Mouse (Mus musculus): ENCODE data around the gene Arcn1. TPM values are rescaled to one million over a fixed set of nuclear protein-coding genes. Genes with fewer than 3 reads are reported as not detected.

The Arcn1 gene
- polyA plus RNA-seq, 1 experiment from 2014 or later: 147 TPM

GRCm38 (mm10) chr9:44715705-44716362 lies 51.8 kb downstream of the Arcn1 start:
- no peak overlapping the region for H3K9ac ChIP-seq
- 96% methylated on average over 29 of the region's 29 CpGs for WGBS
- H3K27ac ChIP-seq (replicated peaks): no peak overlapping the region
- H3K27me3 ChIP-seq: no peaks in the 10 kb centered on the region
- peaks cover 72% of the 10 kb centered on the region for H3K36me3 ChIP-seq
- no peak overlapping the region for H3K4me2 ChIP-seq
- peaks cover 31% of the 10 kb centered on the region for H3K4me1 ChIP-seq (replicated peaks)
- H3K9me3 ChIP-seq: no peaks in the 10 kb centered on the region
- ATAC-seq (ENCODE audit: low read depth): no peak
- no peak overlapping the region for H3K4me3 ChIP-seq

GRCm38 (mm10) chr9:44715109-44715508 lies 52.5 kb downstream of the Arcn1 start:
- peaks cover 79% of the 10 kb centered on the region for H3K36me3 ChIP-seq
- H3K4me1 ChIP-seq (replicated peaks): peaks cover 24% of the 10 kb centered on the region
- no peak overlapping the region for H3K27ac ChIP-seq (replicated peaks)
- ATAC-seq (ENCODE audit: low read depth): no peak
- no peak overlapping the region for H3K4me2 ChIP-seq
- 90% methylated on average over 17 of the region's 17 CpGs for WGBS
- H3K9ac ChIP-seq: no peak overlapping the region
- H3K9me3 ChIP-seq: no peaks in the 10 kb centered on the region
- H3K27me3 ChIP-seq: no peaks in the 10 kb centered on the region
- no peak overlapping the region for H3K4me3 ChIP-seq

- Histone ChIP-seq H3K4me1 (replicated peaks) (peaks cover 24% of the 10 kb centered on the region), H3K27me3 (no peaks in the 10 kb centered on the region), H3K27ac (replicated peaks) (no peak overlapping the region), H3K4me3 (no peak overlapping the region), H3K36me3 (peaks cover 82% of the 10 kb centered on the region), H3K9ac (no peak overlapping the region), H3K9me3 (no peaks in the 10 kb centered on the region), H3K4me2 (no peak overlapping the region)
- no peak for ATAC-seq (ENCODE audit: low read depth)
- 70% methylated on average over 2 of the region's 2 CpGs for WGBS
These were observed 54.1 kb downstream of the Arcn1 start for GRCm38 (mm10) chr9:44713574-44713973.

GRCm38 (mm10) chr9:44713080-44713479 lies 54.6 kb downstream of the Arcn1 start:
- peaks cover 86% of the 10 kb centered on the region for H3K36me3 ChIP-seq
- H3K4me2 ChIP-seq: no peak overlapping the region
- ATAC-seq (ENCODE audit: low read depth): no peak
- no peaks in the 10 kb centered on the region for H3K27me3 ChIP-seq
- peaks cover 25% of the 10 kb centered on the region for H3K4me1 ChIP-seq (replicated peaks)
- H3K9ac ChIP-seq: no peak overlapping the region
- 87% methylated on average over 6 of the region's 6 CpGs for WGBS
- no peak overlapping the region for H3K27ac ChIP-seq (replicated peaks)
- no peaks in the 10 kb centered on the region for H3K9me3 ChIP-seq
- no peak overlapping the region for H3K4me3 ChIP-seq

GRCm38 (mm10) chr9:44711602-44712001 lies 56.0 kb downstream of the Arcn1 start:
- Histone ChIP-seq H3K4me1 (replicated peaks) (peaks cover 31% of the 10 kb centered on the region), H3K9ac (no peak overlapping the region), H3K4me2 (no peak overlapping the region), H3K36me3 (peaks cover 86% of the 10 kb centered on the region), H3K27ac (replicated peaks) (no peak overlapping the region), H3K4me3 (no peak overlapping the region), H3K9me3 (no peaks in the 10 kb centered on the region), H3K27me3 (no peaks in the 10 kb centered on the region)
- ATAC-seq (ENCODE audit: low read depth): no peak
- 73% methylated on average over 17 of the region's 17 CpGs for WGBS

GRCm38 (mm10) chr9:44710213-44710612 lies 57.4 kb downstream of the Arcn1 start:
- Histone ChIP-seq H3K27me3 (no peaks in the 10 kb centered on the region), H3K4me2 (no peak overlapping the region), H3K36me3 (peaks cover 86% of the 10 kb centered on the region), H3K27ac (replicated peaks) (no peak overlapping the region), H3K4me3 (no peak overlapping the region), H3K4me1 (replicated peaks) (peaks cover 31% of the 10 kb centered on the region), H3K9ac (peak overlapping the region; percentile 14; the same call in 1 of the 2 replicates), H3K9me3 (no peaks in the 10 kb centered on the region)
- 89% methylated on average over 5 of the region's 5 CpGs for WGBS
- no peak for ATAC-seq (ENCODE audit: low read depth)

- Histone ChIP-seq H3K4me3 (no peak overlapping the region), H3K27ac (replicated peaks) (no peak overlapping the region), H3K36me3 (peaks cover 86% of the 10 kb centered on the region), H3K9ac (no peak overlapping the region), H3K4me1 (replicated peaks) (peaks cover 31% of the 10 kb centered on the region), H3K4me2 (no peak overlapping the region), H3K9me3 (no peaks in the 10 kb centered on the region), H3K27me3 (no peaks in the 10 kb centered on the region)
- WGBS: 59% methylated on average over 2 of the region's 2 CpGs
- ATAC-seq (ENCODE audit: low read depth): no peak
These were observed 58.0 kb downstream of the Arcn1 start for GRCm38 (mm10) chr9:44709600-44709999.

GRCm38 (mm10) chr9:44708925-44709324 lies 58.7 kb downstream of the Arcn1 start:
- H3K36me3 ChIP-seq: peaks cover 86% of the 10 kb centered on the region
- H3K9ac ChIP-seq: 0 out of 2 replicates have a peak overlapping the region, but pooled peaks have one; percentile 55
- H3K4me3 ChIP-seq: peak overlapping the region; percentile 27; the same call in 1 of the 2 replicates
- H3K27me3 ChIP-seq: no peaks in the 10 kb centered on the region
- H3K27ac ChIP-seq (replicated peaks): no peak overlapping the region
- ATAC-seq (ENCODE audit: low read depth): peak; percentile 45; the same call in 1 of the 2 replicates
- peaks cover 31% of the 10 kb centered on the region for H3K4me1 ChIP-seq (replicated peaks)
- 21% methylated on average over 6 of the region's 6 CpGs for WGBS
- H3K9me3 ChIP-seq: no peaks in the 10 kb centered on the region
- H3K4me2 ChIP-seq: peak overlapping the region; percentile 54

- H3K27me3 ChIP-seq: no peaks in the 10 kb centered on the region
- peak overlapping the region; percentile 27 for H3K4me3 ChIP-seq
- no peaks in the 10 kb centered on the region for H3K9me3 ChIP-seq
- peak; percentile 79 for ATAC-seq (ENCODE audit: low read depth)
- H3K4me2 ChIP-seq: peak overlapping the region; percentile 54
- no peak overlapping the region for H3K27ac ChIP-seq (replicated peaks)
- 4% methylated on average over 22 of the region's 24 CpGs for WGBS
- peaks cover 31% of the 10 kb centered on the region for H3K4me1 ChIP-seq (replicated peaks)
- H3K9ac ChIP-seq: peak overlapping the region; percentile 55; the same call in 1 of the 2 replicates
- H3K36me3 ChIP-seq: peaks cover 86% of the 10 kb centered on the region
These were observed 59.2 kb downstream of the Arcn1 start for GRCm38 (mm10) chr9:44708429-44708765.

- peak overlapping the region; percentile 54 for H3K4me2 ChIP-seq
- no peaks in the 10 kb centered on the region for H3K27me3 ChIP-seq
- H3K27ac ChIP-seq (replicated peaks): no peak overlapping the region
- peaks cover 31% of the 10 kb centered on the region for H3K4me1 ChIP-seq (replicated peaks)
- peak overlapping the region; percentile 27 for H3K4me3 ChIP-seq
- 20% methylated on average over 28 of the region's 28 CpGs for WGBS
- peak overlapping the region; percentile 55 for H3K9ac ChIP-seq
- H3K9me3 ChIP-seq: no peaks in the 10 kb centered on the region
- peak; percentile 58 for ATAC-seq (ENCODE audit: low read depth)
- H3K36me3 ChIP-seq: peaks cover 86% of the 10 kb centered on the region
These were observed 59.8 kb downstream of the Arcn1 start for GRCm38 (mm10) chr9:44707749-44708428.

- 89% methylated on average over 5 of the region's 5 CpGs for WGBS
- Histone ChIP-seq H3K4me3 (no peak overlapping the region), H3K27ac (replicated peaks) (no peak overlapping the region), H3K9ac (no peak overlapping the region), H3K9me3 (no peaks in the 10 kb centered on the region), H3K27me3 (no peaks in the 10 kb centered on the region), H3K36me3 (peaks cover 99% of the 10 kb centered on the region), H3K4me1 (replicated peaks) (no peaks in the 10 kb centered on the region), H3K4me2 (no peak overlapping the region)
- no peak for ATAC-seq (ENCODE audit: low read depth)
These were observed 67.9 kb downstream of the Arcn1 start for GRCm38 (mm10) chr9:44699730-44700129.

GRCm38 (mm10) chr9:44699196-44699595 lies 68.4 kb downstream of the Arcn1 start:
- Histone ChIP-seq H3K36me3 (peaks cover 100% of the 10 kb centered on the region), H3K4me2 (no peak overlapping the region), H3K4me3 (no peak overlapping the region), H3K27me3 (no peaks in the 10 kb centered on the region), H3K27ac (replicated peaks) (no peak overlapping the region), H3K9ac (no peak overlapping the region), H3K4me1 (replicated peaks) (no peaks in the 10 kb centered on the region), H3K9me3 (no peaks in the 10 kb centered on the region)
- 89% methylated on average over 10 of the region's 10 CpGs for WGBS
- ATAC-seq (ENCODE audit: low read depth): no peak

Measured in neural tube, embryonic 13.5 days (tissue).